Mouse (Mus musculus) small intestine, adult 2 months (tissue): ENCODE results near the gene Blnk. TPM values are rescaled to one million over a fixed set of nuclear protein-coding genes. Genes with fewer than 3 reads are reported as not detected.
A peak's percentile ranks its signal among the peaks of the same experiment; 100 is the strongest.

Source experiments
- H3K27ac ChIP-seq: fragments of 200-500 bp; 2 replicates; pipeline ENCODE4 v1.5.1; 2012; ENCODE audit warnings: low read depth, low read length, control low read depth, inconsistent platforms; ENCODE audit not compliant: insufficient read depth
- H3K27me3 ChIP-seq: fragments of 200-500 bp; 2 replicates; pipeline ENCODE4 v1.6.1; 2012; ENCODE audit warnings: mild to moderate bottlenecking, moderate library complexity, low read length, inconsistent platforms; ENCODE audit not compliant: control insufficient read depth, insufficient read depth
- H3K36me3 ChIP-seq: fragments of 200-500 bp; 2 replicates; pipeline ENCODE4 v1.6.1; 2012; ENCODE audit warnings: mild to moderate bottlenecking, low read length, control low read depth, inconsistent platforms; ENCODE audit not compliant: control insufficient read depth, insufficient read depth
- H3K4me1 ChIP-seq: fragments of 200-500 bp; 2 replicates; pipeline ENCODE4 v1.6.1; 2012; ENCODE audit warnings: low read length, inconsistent platforms, mixed read lengths; ENCODE audit not compliant: control insufficient read depth, insufficient read depth, insufficient read length
- H3K4me3 ChIP-seq: fragments of 200-500 bp; 2 replicates; pipeline ENCODE4 v1.5.1; 2012; ENCODE audit warnings: low read depth, mild to moderate bottlenecking, control low read depth, inconsistent platforms, low read length, moderate library complexity
- CTCF ChIP-seq: fragments of 200-500 bp; IDR thresholded peaks from 2 replicates; pipeline ENCODE4 v1.5.1; 2012; ENCODE audit warnings: low read depth, mild to moderate bottlenecking, control low read depth, inconsistent platforms, low read length, moderate library complexity, mixed read lengths; ENCODE audit not compliant: insufficient replicate concordance, insufficient read length; ENCODE audit errors: extremely low read depth
- POLR2A ChIP-seq: fragments of 200-500 bp; IDR thresholded peaks from 2 replicates; pipeline ENCODE4 v1.6.1; 2012; ENCODE audit warnings: low read depth, mild to moderate bottlenecking, control low read depth, inconsistent platforms, low read length, moderate library complexity
- WGBS: fragments of 180-500 bp; shearing (Covaris S2); methylation state at CpG from one replicate; pipeline ENCODE4 v1.1.7; 2018; 5-methylcytosine and 5-hydroxymethylcytosine counted together
- polyA plus RNA-seq: library from polyadenylated mRNA; depleted of rRNA; stranded (reverse); fragments of >200 nt; gene quantifications from 2 replicates; pipeline ENCODE4 v1.2.3, GENCODE M21; 2012; rRNA removed

The Blnk gene
- polyA plus RNA-seq, result 9.3 and 9.5 TPM in 2 replicates

DNA sequence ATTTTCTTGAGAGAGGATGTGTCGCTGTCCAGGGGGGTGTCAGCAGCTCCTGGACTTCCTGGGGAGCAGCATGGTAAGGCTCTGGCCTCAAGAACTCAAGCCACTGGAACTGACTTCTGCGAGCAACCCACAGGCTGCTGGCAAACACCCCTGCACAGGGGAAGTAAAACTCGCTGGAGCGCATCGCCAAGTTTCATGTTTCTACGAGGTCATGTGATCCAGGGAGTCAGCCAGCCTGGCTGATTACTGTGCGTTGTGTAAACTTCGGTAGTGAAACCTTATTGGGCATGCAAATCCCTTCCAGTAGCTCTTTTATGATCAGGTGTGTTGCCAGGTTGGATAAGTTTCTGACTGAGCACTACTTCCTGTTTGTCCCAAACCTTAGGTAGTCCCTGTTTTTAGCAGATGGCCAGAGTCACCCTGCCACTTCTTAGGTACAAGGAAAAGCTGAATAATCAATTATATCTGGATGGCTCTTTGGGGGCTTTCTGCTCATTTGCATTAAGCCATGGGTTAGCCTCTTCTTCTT lies at the start of gene Blnk:
Gene Blnk, minus strand, starts transcription at position 479 of the 529 bp plus-strand sequence.
- peaks cover 28% of the 10 kb centered on the region; the same call in 1 of the 2 replicates for H3K4me1 ChIP-seq
- H3K27me3 ChIP-seq, result no peaks in the 10 kb centered on the region
- peak within 1 kb of the TSS; percentile 68 for H3K4me3 ChIP-seq
- TF ChIP-seq CTCF (no peak), POLR2A (peak; percentile 81)
- WGBS, result 4% methylated on average over 8 of the region's 8 CpGs
- H3K27ac ChIP-seq, result peak within 1 kb of the TSS; percentile 90
- no peaks in the 10 kb centered on the region for H3K36me3 ChIP-seq

DNA sequence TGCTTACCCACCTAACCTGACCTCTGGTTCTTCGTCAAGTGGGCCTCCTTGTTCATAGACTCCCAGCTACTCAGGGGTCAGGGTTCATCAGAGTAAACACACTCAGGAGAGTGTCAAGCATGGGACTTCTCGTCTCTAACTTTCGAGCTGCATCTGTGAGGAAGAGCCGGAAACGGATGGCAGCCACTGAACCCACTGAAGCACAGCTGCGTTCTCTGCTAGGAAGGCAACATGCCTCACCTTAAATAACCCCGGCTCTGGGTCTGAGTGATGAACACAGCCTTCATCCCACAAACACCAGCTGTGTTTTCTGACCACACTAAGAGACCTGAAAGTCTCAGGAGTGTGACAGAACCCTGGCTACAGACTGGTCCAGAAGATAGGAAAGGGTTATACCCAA lies 44.8 kb upstream of the Blnk start:
- H3K4me3 ChIP-seq, result no peak overlapping the region
- no peak for TF ChIP-seq POLR2A
- no peak for TF ChIP-seq CTCF
- WGBS, result 54% methylated on average over 7 of the region's 7 CpGs
- H3K36me3 ChIP-seq, result no peaks in the 10 kb centered on the region
- H3K27ac ChIP-seq, result no peak overlapping the region
- H3K4me1 ChIP-seq, result no peaks in the 10 kb centered on the region
- H3K27me3 ChIP-seq, result no peaks in the 10 kb centered on the region

DNA sequence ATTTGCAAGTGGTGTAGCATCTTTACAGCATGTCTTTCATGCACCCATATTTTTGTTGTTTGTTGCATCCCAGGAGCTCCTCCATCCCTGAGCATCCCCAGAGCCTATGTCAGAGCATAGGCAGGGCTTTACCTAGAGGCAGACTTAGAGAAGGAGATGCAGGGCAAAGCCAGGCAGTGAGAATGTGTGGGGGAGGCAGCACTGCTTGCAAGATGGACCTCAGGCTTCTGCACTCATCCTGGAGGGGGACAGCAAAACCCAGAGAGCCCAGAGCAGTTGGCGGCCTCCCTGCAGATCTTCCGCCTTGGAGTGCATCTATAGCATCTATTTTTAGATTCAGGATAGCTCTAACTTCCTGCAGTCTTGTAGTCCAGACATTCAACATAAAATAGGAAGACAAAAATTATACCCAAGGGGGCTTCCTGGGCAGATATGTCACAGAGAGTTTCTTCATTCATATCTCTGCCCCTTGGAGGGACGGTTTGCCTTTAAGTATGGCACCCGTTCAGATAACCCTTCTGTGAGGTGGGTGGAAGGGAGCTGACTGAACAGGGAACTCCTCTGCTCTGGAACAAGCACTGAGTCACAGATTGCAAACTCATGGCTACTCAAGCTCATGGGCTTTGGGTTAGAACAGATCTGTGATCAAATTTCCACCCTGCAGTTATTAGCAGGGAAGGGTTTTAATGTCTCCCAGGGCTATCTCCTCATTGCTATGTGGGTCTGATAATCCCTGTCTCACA lies 41.6 kb upstream of the Blnk start:
- no peaks in the 10 kb centered on the region for H3K36me3 ChIP-seq
- H3K27ac ChIP-seq, result no peak overlapping the region
- no peak overlapping the region for H3K4me3 ChIP-seq
- no peaks in the 10 kb centered on the region for H3K4me1 ChIP-seq
- H3K27me3 ChIP-seq, result no peaks in the 10 kb centered on the region; the same call in 1 of the 2 replicates
- TF ChIP-seq CTCF, result no peak
- TF ChIP-seq POLR2A, result no peak
- WGBS, result 64% methylated on average over 4 of the region's 4 CpGs

DNA sequence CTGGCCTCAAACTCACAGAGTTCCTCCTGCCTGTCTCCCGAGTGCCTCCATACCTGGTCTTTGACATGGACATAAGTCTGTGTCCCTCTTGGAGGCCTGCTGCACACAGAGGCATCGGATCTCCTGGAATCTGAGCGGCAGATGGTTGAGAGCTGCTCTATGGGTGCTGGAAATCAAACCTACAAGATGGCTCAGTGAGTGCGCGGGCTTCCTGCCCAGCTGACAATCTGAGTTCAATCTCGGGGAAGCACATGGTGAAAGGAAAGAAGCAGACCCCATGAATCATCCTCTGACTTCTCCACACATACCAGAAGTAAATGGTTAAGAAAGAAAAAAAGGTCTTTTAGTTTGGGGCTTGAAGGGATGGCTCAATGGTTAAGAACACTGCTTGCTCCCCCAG lies 37.5 kb upstream of the Blnk start:
- Histone ChIP-seq H3K4me1 (no peaks in the 10 kb centered on the region), H3K4me3 (no peak overlapping the region), H3K27ac (no peak overlapping the region), H3K36me3 (no peaks in the 10 kb centered on the region), H3K27me3 (no peaks in the 10 kb centered on the region; the same call in 1 of the 2 replicates)
- WGBS, result 77% methylated on average over 6 of the region's 6 CpGs
- TF ChIP-seq POLR2A, result no peak
- no peak for TF ChIP-seq CTCF

DNA sequence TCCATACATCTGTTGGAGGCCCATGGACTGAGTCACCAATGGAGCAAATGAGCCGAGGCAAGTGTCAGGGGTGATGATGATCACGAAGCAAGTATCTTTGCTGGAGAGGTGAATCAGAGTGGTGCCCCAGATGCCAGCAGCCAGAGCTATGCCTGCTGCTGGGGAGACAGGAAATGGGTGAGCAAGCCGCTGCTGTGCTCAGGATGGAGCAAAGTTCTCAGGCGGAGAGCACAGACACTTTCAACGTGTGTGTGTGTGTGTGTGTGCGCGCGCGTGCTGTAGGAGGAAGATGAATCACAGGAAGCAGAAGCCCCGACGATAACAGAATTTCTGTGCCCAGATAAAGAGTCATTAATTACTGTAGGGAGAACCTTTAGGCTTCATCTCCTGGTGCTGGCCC lies 36.7 kb upstream of the Blnk start:
- no peak for TF ChIP-seq CTCF
- no peak for TF ChIP-seq POLR2A
- no peak overlapping the region for H3K4me3 ChIP-seq
- H3K27ac ChIP-seq, result no peak overlapping the region
- H3K27me3 ChIP-seq, result no peaks in the 10 kb centered on the region; the same call in 1 of the 2 replicates
- H3K4me1 ChIP-seq, result no peaks in the 10 kb centered on the region
- 33% methylated on average over 11 of the region's 11 CpGs for WGBS
- H3K36me3 ChIP-seq, result no peaks in the 10 kb centered on the region

DNA sequence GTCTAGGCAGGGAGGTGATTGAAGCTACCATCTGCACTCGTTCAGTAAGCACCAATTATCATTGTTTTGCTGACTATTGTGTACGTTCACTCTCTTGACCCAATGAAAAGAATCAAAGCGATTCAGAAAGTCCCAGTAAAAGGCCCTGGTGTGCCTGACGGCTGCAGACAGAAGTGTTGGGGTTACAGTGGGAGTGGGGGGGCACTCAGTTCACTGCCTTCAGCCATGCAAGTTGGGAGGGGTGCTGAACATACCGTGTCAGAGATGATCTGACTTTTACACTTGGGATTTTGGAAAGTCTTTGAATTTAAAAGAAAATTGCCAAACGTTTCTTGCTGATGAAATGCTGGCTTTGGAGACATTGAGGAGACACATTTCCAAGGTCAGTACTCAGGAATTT lies 35.8 kb upstream of the Blnk start:
- H3K4me1 ChIP-seq, result no peaks in the 10 kb centered on the region
- TF ChIP-seq POLR2A (no peak), CTCF (no peak)
- no peak overlapping the region for H3K4me3 ChIP-seq
- no peaks in the 10 kb centered on the region for H3K36me3 ChIP-seq
- H3K27me3 ChIP-seq, result no peaks in the 10 kb centered on the region; the same call in 1 of the 2 replicates
- H3K27ac ChIP-seq, result no peak overlapping the region
- 75% methylated on average over 6 of the region's 6 CpGs for WGBS

DNA sequence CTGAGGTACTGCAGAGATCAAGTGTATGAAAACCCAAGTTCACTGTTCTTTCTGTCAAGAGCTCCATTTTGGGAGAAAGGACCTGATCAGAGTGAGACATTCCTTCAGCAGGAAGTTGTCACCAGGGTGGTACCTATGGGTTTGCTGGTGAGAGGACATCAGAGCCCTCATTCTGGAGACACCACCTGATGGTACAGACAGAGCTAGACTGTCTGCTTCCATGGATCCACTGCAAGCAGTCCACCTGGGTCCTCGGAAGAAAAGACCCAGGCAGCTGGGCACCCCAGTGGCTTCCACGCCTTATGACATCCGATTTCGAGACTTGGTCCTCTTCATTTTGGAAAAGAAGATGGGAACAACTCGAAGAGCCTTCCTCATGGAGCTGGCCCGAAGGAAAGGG lies 34.9 kb upstream of the Blnk start, which contains the start of gene Dntt:
Gene Dntt, plus strand, starts transcription at position 57 of the 400 bp plus-strand sequence.
- WGBS, result 84% methylated on average over 6 of the region's 6 CpGs

More for the DNA sequence above, 34.9 kb upstream of the Blnk start, which contains the start of gene Dntt:
- no peaks in the 10 kb centered on the region for H3K4me1 ChIP-seq
- H3K4me3 ChIP-seq, result no peak within 1 kb of the TSS
- no peak for TF ChIP-seq CTCF
- no peak for TF ChIP-seq POLR2A
- no peaks in the 10 kb centered on the region; the same call in 1 of the 2 replicates for H3K27me3 ChIP-seq
- H3K27ac ChIP-seq, result no peak within 1 kb of the TSS
- H3K36me3 ChIP-seq, result no peaks in the 10 kb centered on the region
